Mouse (Mus musculus) midbrain, embryonic 14.5 days (tissue): ENCODE results near the gene Etfbkmt. TPM values are rescaled to one million over a fixed set of nuclear protein-coding genes. Genes with fewer than 3 reads are reported as not detected.
A peak's percentile ranks its signal among the peaks of the same experiment; 100 is the strongest.

Experiments
- ATAC-seq: fragments of 200-750 bp; cut with Nextera tagmentation; 2 replicates; pipeline ENCODE4 v1.8.0; 2017; ENCODE audit warnings: moderate number of reproducible peaks, moderate library complexity; ENCODE audit not compliant: low FRiP score, low TSS enrichment
- DNase-seq: peaks from one replicate; pipeline ENCODE4 v3.0.0-alpha.2; 2015
- H3K27ac ChIP-seq: fragments of 300-500 bp; sonication (generic); replicated peaks from 2 replicates; pipeline ENCODE4 v1.5.1; 2014; ENCODE audit warnings: mild to moderate bottlenecking, low read depth, low read length, moderate library complexity
- H3K27me3 ChIP-seq: fragments of 300-500 bp; sonication (generic); 2 replicates; pipeline ENCODE4 v1.6.1; 2014; ENCODE audit warnings: low read length, control low read depth, mixed read lengths; ENCODE audit not compliant: control insufficient read depth, insufficient read depth
- H3K36me3 ChIP-seq: fragments of 300-500 bp; sonication (generic); 2 replicates; pipeline ENCODE4 v1.6.1; 2014; ENCODE audit warnings: low read length, control low read depth; ENCODE audit not compliant: control insufficient read depth, insufficient read depth
- H3K4me1 ChIP-seq: fragments of 300-500 bp; sonication (generic); 2 replicates; pipeline ENCODE4 v1.6.1; 2014; ENCODE audit warnings: mild to moderate bottlenecking, antibody characterized with exemption, low read length, control low read depth; ENCODE audit not compliant: control insufficient read depth, insufficient read depth
- H3K4me2 ChIP-seq: fragments of 300-500 bp; sonication (generic); 2 replicates; pipeline ENCODE4 v1.6.1; 2014; ENCODE audit warnings: mild to moderate bottlenecking, low read length, moderate library complexity
- H3K4me3 ChIP-seq: fragments of 300-500 bp; sonication (generic); replicated peaks from 2 replicates; pipeline ENCODE4 v1.5.1; 2014; ENCODE audit warnings: low read depth, low read length
- H3K9ac ChIP-seq: fragments of 300-500 bp; sonication (generic); replicated peaks from 2 replicates; pipeline ENCODE4 v1.6.1; 2014; ENCODE audit warnings: mild to moderate bottlenecking, low read length, moderate library complexity
- H3K9me3 ChIP-seq: fragments of 300-500 bp; sonication (generic); 2 replicates; pipeline ENCODE4 v1.6.1; 2016; ENCODE audit warnings: low read length, control low read depth, mixed read lengths; ENCODE audit not compliant: control insufficient read depth
- WGBS: fragments of 180-500 bp; shearing (Covaris S2); extraction: QIAGEN DNeasy Blood & Tissue Kit; methylation state at CpG from one replicate; pipeline ENCODE4 v1.1.7; 2014; 5-methylcytosine and 5-hydroxymethylcytosine counted together
- polyA plus RNA-seq: library from polyadenylated mRNA; unstranded; fragments of >200 nt; fragmentation: Nextera tagmentation; extraction: Ambion mirVana; gene quantifications from 2 replicates; pipeline ENCODE4 v1.2.1, GENCODE M21; 2014

Gene Etfbkmt
- polyA plus RNA-seq = 6.0 TPM in 2 replicates

DNA sequence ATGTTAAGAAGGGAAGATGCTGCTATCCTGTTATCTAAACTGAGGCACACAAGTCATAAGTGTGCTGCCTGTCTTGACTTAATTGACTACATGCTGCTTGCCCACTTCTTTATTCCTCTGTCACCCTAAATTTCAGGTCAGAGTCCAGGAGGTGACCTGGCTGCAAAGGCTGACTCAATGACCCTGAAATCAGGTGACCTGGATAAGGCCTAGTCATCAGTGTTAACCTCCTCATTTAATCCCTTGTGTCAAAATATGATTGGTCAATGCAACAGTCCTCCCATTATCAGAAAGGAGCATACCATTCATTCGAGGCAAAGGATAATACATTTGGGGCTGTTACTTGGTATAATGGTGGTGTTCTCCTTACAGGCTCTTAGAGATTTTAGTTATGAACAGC is at the start of gene Etfbkmt:
TSS of gene Etfbkmt (plus strand) at position 379 of the 400 bp plus-strand sequence.
- WGBS = 87% methylated on average over 1 of the region's 1 CpGs

DNA sequence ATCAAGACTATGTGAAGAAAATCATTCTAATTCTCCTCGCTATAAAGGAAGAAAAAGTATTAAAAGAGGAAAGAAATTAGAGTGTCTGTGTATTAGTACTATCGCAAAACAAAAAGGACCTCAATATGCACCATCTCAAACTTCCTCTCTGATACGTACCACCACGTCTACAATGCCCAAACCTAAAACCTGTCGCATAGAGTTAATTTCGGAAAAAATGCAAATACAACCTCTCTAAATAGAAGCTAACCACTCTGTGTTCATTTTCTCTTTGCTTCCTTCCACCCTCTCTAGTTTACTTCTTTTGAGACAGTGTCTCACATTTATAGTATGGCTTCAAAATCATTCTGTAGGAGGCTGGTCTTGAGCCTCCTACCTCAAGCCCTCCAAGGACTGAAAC is 47.2 kb upstream of the Etfbkmt start:
- Histone ChIP-seq H3K4me2 (no peak overlapping the region), H3K27me3 (no peaks in the 10 kb centered on the region), H3K4me3 (no peak overlapping the region), H3K27ac (no peak overlapping the region), H3K4me1 (peaks cover 2% of the 10 kb centered on the region; the same call in 1 of the 2 replicates), H3K36me3 (no peaks in the 10 kb centered on the region), H3K9ac (no peak overlapping the region), H3K9me3 (no peaks in the 10 kb centered on the region)
- DNase-seq (no peak), ATAC-seq (no peak)
- 96% methylated on average over 6 of the region's 6 CpGs for WGBS

More for the DNA sequence above, at the start of gene Etfbkmt:
- no peak within 1 kb of the TSS for H3K4me3 ChIP-seq
- H3K36me3 ChIP-seq = no peaks in the 10 kb centered on the region
- peaks cover 4% of the 10 kb centered on the region; the same call in 1 of the 2 replicates for H3K4me1 ChIP-seq
- H3K9me3 ChIP-seq = no peaks in the 10 kb centered on the region
- no peaks in the 10 kb centered on the region for H3K27me3 ChIP-seq
- H3K9ac ChIP-seq = no peak within 1 kb of the TSS
- DNase-seq (no peak), ATAC-seq (no peak)
- no peak within 1 kb of the TSS for H3K27ac ChIP-seq
- H3K4me2 ChIP-seq = no peak within 1 kb of the TSS

DNA sequence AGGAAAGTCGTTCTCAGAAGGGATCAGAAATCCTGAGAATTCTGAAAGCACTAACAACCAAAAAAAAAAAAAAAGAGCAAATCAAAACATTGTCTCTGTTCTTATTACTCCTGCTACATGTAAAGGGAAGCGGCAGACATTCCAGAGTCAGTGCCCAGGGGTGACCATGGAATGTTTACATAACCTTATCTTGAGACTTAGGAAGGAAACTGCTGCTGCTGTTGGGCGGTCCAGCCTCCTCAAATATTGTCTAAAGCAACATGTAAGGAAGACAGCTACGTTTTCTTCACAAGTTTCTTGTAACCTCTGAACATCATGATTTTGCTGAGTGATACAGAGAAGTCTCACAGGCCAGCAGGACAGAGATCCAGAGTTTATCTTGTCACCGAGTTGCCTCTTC is 46.2 kb upstream of the Etfbkmt start:
- no peak for ATAC-seq
- Histone ChIP-seq H3K4me1 (0 out of 2 replicates have a peak, but pooled peaks cover under 1% of the 10 kb centered on the region), H3K36me3 (no peaks in the 10 kb centered on the region), H3K4me2 (no peak overlapping the region), H3K27me3 (no peaks in the 10 kb centered on the region), H3K4me3 (no peak overlapping the region), H3K9me3 (no peaks in the 10 kb centered on the region), H3K27ac (no peak overlapping the region), H3K9ac (no peak overlapping the region)
- 81% methylated on average over 5 of the region's 5 CpGs for WGBS
- DNase-seq = no peak

DNA sequence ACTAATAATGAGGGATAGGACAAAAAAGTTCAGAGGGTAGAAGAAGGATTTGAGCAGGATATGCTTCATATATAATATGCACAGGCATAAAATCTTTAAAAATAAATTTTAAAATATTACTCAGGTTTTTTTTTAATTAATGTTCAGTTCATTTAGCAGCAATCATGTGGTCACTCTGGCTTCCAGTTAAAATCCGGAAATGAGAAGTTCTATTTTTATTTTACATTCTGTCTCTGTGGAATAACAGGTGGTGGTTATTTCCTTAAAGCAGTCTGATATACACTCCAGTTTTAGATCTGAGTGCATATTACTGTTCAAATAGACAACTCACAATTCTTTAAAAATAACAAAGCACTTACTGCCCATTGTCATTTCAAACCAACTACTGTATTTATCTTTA is 45.1 kb upstream of the Etfbkmt start:
- Histone ChIP-seq H3K9me3 (no peaks in the 10 kb centered on the region), H3K27ac (no peak overlapping the region), H3K4me2 (no peak overlapping the region), H3K9ac (no peak overlapping the region), H3K4me3 (no peak overlapping the region), H3K4me1 (peaks cover 9% of the 10 kb centered on the region), H3K27me3 (no peaks in the 10 kb centered on the region), H3K36me3 (no peaks in the 10 kb centered on the region)
- no peak for ATAC-seq
- 77% methylated on average over 1 of the region's 1 CpGs for WGBS
- no peak for DNase-seq

DNA sequence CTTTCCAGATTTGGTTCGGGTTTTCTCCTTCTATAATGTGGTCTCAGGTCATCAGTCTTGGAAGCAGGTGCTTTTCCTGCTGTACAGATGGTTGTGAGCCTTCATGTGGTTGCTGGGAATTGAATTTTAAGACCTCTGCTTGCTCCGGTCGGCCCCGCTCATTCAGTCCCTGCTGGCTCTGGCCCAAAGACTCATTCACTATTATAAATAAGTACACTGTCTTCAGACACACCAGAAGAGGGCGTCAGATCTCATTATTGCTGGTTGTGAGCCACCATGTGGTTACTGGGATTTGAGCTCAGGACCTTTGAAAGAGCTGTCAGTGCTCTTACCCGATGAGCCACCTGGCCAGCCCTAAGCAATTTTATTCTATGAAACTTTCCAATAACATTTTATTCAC is 44.3 kb upstream of the Etfbkmt start:
- 75% methylated on average over 6 of the region's 6 CpGs for WGBS
- peak; percentile 13 for DNase-seq
- no peaks in the 10 kb centered on the region for H3K9me3 ChIP-seq
- no peak overlapping the region for H3K27ac ChIP-seq
- no peak overlapping the region for H3K9ac ChIP-seq
- no peaks in the 10 kb centered on the region for H3K27me3 ChIP-seq
- no peak overlapping the region for H3K4me2 ChIP-seq
- no peaks in the 10 kb centered on the region for H3K36me3 ChIP-seq
- H3K4me1 ChIP-seq = peaks cover 10% of the 10 kb centered on the region
- H3K4me3 ChIP-seq = no peak overlapping the region
- ATAC-seq = no peak

DNA sequence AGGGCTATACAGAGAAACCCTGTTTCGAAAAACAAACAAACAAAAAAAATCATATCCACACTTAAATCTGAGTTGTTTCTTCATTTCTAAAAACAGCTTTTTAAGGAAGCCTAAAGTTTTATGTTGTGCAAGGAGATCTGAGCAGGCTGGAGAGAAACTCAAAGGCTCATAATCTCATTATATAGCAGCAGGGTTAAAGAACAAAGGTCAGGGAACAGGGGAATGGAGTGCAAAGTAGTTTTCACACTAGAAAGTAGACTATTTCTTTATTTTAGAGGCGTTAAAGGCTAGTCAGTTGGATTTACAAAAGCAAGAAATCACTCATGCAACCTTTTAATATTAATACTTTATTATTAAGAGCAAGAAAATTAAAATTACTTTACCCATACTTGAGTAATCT is 43.4 kb upstream of the Etfbkmt start:
- Histone ChIP-seq H3K4me2 (no peak overlapping the region), H3K27ac (no peak overlapping the region), H3K9ac (no peak overlapping the region), H3K4me1 (peaks cover 10% of the 10 kb centered on the region), H3K36me3 (no peaks in the 10 kb centered on the region), H3K9me3 (no peaks in the 10 kb centered on the region), H3K27me3 (no peaks in the 10 kb centered on the region), H3K4me3 (no peak overlapping the region)
- WGBS = 97% methylated on average over 2 of the region's 2 CpGs
- ATAC-seq (no peak), DNase-seq (no peak)

DNA sequence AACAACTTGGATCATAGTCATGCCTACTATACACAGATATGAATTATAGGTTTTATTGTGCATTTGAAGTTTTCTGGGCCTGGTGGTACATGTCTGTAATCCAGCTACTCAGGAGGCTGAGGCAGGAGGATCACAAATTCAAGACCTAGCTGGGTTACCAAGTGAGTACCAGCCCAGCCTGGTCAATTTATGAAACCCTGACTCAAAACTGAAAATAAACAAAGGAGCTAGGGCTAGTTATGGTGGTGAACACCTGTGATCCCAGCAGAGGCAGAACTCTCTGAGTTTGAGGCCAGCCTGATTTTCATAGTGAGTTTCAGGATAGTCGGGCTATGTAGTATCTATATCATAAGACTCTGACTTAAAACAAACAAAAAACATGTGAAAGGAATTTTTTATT is 42.4 kb upstream of the Etfbkmt start:
- peaks cover 10% of the 10 kb centered on the region for H3K4me1 ChIP-seq
- no peak overlapping the region for H3K9ac ChIP-seq
- H3K4me2 ChIP-seq = no peak overlapping the region
- DNase-seq (no peak), ATAC-seq (no peak)
- no peaks in the 10 kb centered on the region for H3K9me3 ChIP-seq
- H3K36me3 ChIP-seq = no peaks in the 10 kb centered on the region
- WGBS = 100% methylated on average over 1 of the region's 1 CpGs
- H3K4me3 ChIP-seq = no peak overlapping the region
- no peaks in the 10 kb centered on the region for H3K27me3 ChIP-seq
- H3K27ac ChIP-seq = no peak overlapping the region

DNA sequence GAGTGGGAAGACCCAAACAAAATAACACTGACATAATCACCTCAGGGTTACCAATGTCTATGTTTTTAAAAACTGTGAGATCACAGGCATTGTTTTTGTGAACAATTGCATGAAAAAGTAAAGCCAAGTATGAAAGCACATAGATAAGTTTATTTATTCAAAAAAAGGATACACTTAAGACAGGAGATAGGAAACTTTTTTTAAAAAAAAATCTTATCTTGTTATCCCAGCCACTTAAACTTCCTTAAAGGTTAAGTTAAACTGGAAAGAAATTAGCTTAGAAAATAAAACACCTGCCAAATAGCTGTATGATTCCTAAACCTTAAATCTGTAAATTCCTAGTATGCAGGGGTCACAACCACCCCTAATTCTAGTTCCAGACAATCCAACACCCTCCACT is 40.7 kb upstream of the Etfbkmt start:
- H3K4me1 ChIP-seq = peaks cover 10% of the 10 kb centered on the region
- H3K4me3 ChIP-seq = peak overlapping the region; percentile 96; the same call in 1 of the 2 replicates
- no peak overlapping the region for H3K27ac ChIP-seq
- DNase-seq (no peak), ATAC-seq (no peak)
- no peak overlapping the region for H3K9ac ChIP-seq
- H3K4me2 ChIP-seq = peak overlapping the region; percentile 68
- no peaks in the 10 kb centered on the region for H3K36me3 ChIP-seq
- no peaks in the 10 kb centered on the region for H3K9me3 ChIP-seq
- no peaks in the 10 kb centered on the region for H3K27me3 ChIP-seq

DNA sequence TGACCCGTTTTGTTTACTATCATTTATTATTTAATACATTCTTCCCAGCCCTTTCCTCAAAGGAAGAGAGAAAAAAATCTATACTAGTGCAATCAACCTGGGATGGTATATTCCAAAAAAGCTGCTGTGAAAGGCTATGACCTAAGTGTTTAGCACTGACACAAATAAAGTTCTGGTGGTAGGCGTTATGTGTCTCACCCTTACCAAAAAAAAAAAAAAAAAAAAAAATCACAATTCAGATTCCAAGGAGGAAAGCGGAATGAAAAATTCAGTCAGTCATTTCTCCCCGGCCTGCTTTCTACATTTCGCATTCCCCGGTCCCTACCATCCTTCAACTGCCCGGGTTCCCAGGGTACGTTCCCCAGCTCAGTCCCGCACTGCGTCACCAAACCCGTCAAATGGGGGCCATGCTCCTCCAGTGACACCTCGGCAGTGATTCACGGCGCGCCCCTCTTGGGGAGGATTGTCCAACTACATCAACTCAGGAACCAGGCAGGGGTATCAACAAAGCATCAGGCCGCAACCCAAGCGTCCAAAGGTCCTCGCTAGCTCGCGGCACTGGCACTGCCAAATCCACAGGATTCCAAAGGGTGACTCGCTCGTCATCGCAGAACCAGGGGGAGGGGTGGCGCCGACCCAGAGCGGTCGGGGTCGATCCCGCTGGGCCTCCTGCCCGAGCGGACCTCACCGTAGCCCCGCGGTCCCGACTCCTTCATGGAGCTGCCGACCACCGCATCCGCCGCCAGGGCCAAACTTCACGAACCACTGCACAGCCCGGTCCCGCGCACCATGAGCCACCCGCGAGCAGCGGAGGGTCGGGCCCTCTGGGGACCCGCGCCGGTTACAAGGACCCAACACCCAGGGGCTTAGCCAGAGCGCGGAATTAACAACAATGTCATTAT is 39.2 kb upstream of the Etfbkmt start:
- Histone ChIP-seq H3K4me1 (peaks cover 10% of the 10 kb centered on the region), H3K27me3 (no peaks in the 10 kb centered on the region), H3K36me3 (no peaks in the 10 kb centered on the region), H3K9me3 (no peaks in the 10 kb centered on the region), H3K4me2 (peak overlapping the region; percentile 68), H3K27ac (peak overlapping the region; percentile 99), H3K4me3 (peak overlapping the region; percentile 96), H3K9ac (peak overlapping the region; percentile 97)
- ATAC-seq = peak; percentile 57
- under 1% methylated on average over 52 of the region's 52 CpGs for WGBS
- DNase-seq = peak; percentile 81
